Mouse (Mus musculus) embryonic facial prominence, embryonic 10.5 days (tissue): Measurements from ENCODE around the gene Prdm10. TPM values are rescaled to one million over a fixed set of nuclear protein-coding genes. Genes with fewer than 3 reads are reported as not detected.
A peak's percentile ranks its signal among the peaks of the same experiment; 100 is the strongest.

Experiments
- DNase-seq: peaks from one replicate; pipeline ENCODE4 v3.0.0-alpha.2; 2017; ENCODE audit warnings: low spot score
- H3K27ac ChIP-seq: fragments of 300-500 bp; sonication (generic); replicated peaks from 2 replicates; pipeline ENCODE4 v1.5.1; 2016; ENCODE audit warnings: mild to moderate bottlenecking
- H3K27me3 ChIP-seq: fragments of 300-500 bp; sonication (generic); replicated peaks from 2 replicates; pipeline ENCODE4 v1.6.1; 2016; ENCODE audit warnings: low read depth, mild to moderate bottlenecking; ENCODE audit not compliant: poor library complexity, severe bottlenecking
- H3K36me3 ChIP-seq: fragments of 300-500 bp; sonication (generic); replicated peaks from 2 replicates; pipeline ENCODE4 v1.6.1; 2016; ENCODE audit warnings: mild to moderate bottlenecking, moderate library complexity
- H3K4me1 ChIP-seq: fragments of 300-500 bp; sonication (generic); 2 replicates; pipeline ENCODE4 v1.6.1; 2016
- H3K4me3 ChIP-seq: fragments of 300-500 bp; sonication (generic); 2 replicates; pipeline ENCODE4 v1.5.1; 2016; ENCODE audit warnings: mild to moderate bottlenecking, moderate library complexity
- H3K9me3 ChIP-seq: fragments of 300-500 bp; sonication (generic); 2 replicates; pipeline ENCODE4 v1.6.1; 2016; ENCODE audit warnings: mild to moderate bottlenecking
- WGBS: fragments of 180-500 bp; shearing (Covaris S2); methylation state at CpG from one replicate; pipeline ENCODE4 v1.1.7; 2016; 5-methylcytosine and 5-hydroxymethylcytosine counted together
- polyA plus RNA-seq: library from polyadenylated mRNA; unstranded; fragments of >200 nt; fragmentation: Nextera tagmentation; extraction: Ambion mirVana; gene quantifications from 2 replicates; pipeline ENCODE4 v1.2.1, GENCODE M21; 2016

The Prdm10 gene
- polyA plus RNA-seq: 8.1 and 8.3 TPM in 2 replicates

- no peaks in the 10 kb centered on the region for H3K27me3 ChIP-seq
- H3K27ac ChIP-seq: peak within 1 kb of the TSS; percentile 100
- peaks cover 4% of the 10 kb centered on the region for H3K36me3 ChIP-seq
- WGBS: under 1% methylated on average over 45 of the region's 45 CpGs
- peak; percentile 96 for DNase-seq
- peaks cover 28% of the 10 kb centered on the region for H3K4me1 ChIP-seq
- H3K9me3 ChIP-seq: no peaks in the 10 kb centered on the region
- peak within 1 kb of the TSS; percentile 90 for H3K4me3 ChIP-seq
These were observed at the start of gene Prdm10 for GRCm38 (mm10) chr9:31280366-31281010. Prdm10 (plus strand) TSS chr9:31280538.

GRCm38 (mm10) chr9:31235030-31235429 lies 45.3 kb upstream of the Prdm10 start:
- WGBS: 79% methylated on average over 4 of the region's 4 CpGs
- peaks cover 10% of the 10 kb centered on the region for H3K4me1 ChIP-seq
- H3K36me3 ChIP-seq: no peaks in the 10 kb centered on the region
- H3K27ac ChIP-seq: no peak overlapping the region
- no peak overlapping the region for H3K4me3 ChIP-seq
- no peaks in the 10 kb centered on the region for H3K9me3 ChIP-seq
- no peak for DNase-seq
- H3K27me3 ChIP-seq: no peaks in the 10 kb centered on the region

GRCm38 (mm10) chr9:31235489-31235888 lies 44.8 kb upstream of the Prdm10 start:
- no peaks in the 10 kb centered on the region for H3K36me3 ChIP-seq
- no peaks in the 10 kb centered on the region for H3K9me3 ChIP-seq
- no peak overlapping the region for H3K27ac ChIP-seq
- DNase-seq: no peak
- H3K4me3 ChIP-seq: no peak overlapping the region
- WGBS: 88% methylated on average over 9 of the region's 9 CpGs
- H3K27me3 ChIP-seq: no peaks in the 10 kb centered on the region
- H3K4me1 ChIP-seq: peaks cover 10% of the 10 kb centered on the region

- 75% methylated on average over 5 of the region's 5 CpGs for WGBS
- DNase-seq: no peak
- Histone ChIP-seq H3K36me3 (no peaks in the 10 kb centered on the region), H3K27me3 (no peaks in the 10 kb centered on the region), H3K4me1 (peaks cover 10% of the 10 kb centered on the region), H3K27ac (no peak overlapping the region), H3K9me3 (no peaks in the 10 kb centered on the region), H3K4me3 (no peak overlapping the region)
These were observed 44.3 kb upstream of the Prdm10 start for GRCm38 (mm10) chr9:31236079-31236478.

- DNase-seq: no peak
- 88% methylated on average over 2 of the region's 2 CpGs for WGBS
- Histone ChIP-seq H3K27ac (no peak overlapping the region), H3K9me3 (no peaks in the 10 kb centered on the region), H3K4me3 (no peak overlapping the region), H3K4me1 (no peaks in the 10 kb centered on the region), H3K27me3 (no peaks in the 10 kb centered on the region), H3K36me3 (no peaks in the 10 kb centered on the region)
These were observed 41.8 kb upstream of the Prdm10 start for GRCm38 (mm10) chr9:31238526-31238925.

GRCm38 (mm10) chr9:31239551-31239950 lies 40.8 kb upstream of the Prdm10 start:
- no peak for DNase-seq
- Histone ChIP-seq H3K27me3 (no peaks in the 10 kb centered on the region), H3K36me3 (no peaks in the 10 kb centered on the region), H3K4me3 (no peak overlapping the region), H3K4me1 (no peaks in the 10 kb centered on the region), H3K27ac (no peak overlapping the region), H3K9me3 (no peaks in the 10 kb centered on the region)
- 94% methylated on average over 2 of the region's 2 CpGs for WGBS

- Histone ChIP-seq H3K36me3 (no peaks in the 10 kb centered on the region), H3K27ac (no peak overlapping the region), H3K9me3 (no peaks in the 10 kb centered on the region), H3K4me3 (no peak overlapping the region), H3K27me3 (no peaks in the 10 kb centered on the region), H3K4me1 (no peaks in the 10 kb centered on the region)
- DNase-seq: no peak
- WGBS: 88% methylated on average over 8 of the region's 8 CpGs
These were observed 39.7 kb upstream of the Prdm10 start for GRCm38 (mm10) chr9:31240522-31241207.

GRCm38 (mm10) chr9:31241208-31241699 lies 39.1 kb upstream of the Prdm10 start:
- no peak overlapping the region for H3K4me3 ChIP-seq
- no peak overlapping the region for H3K27ac ChIP-seq
- no peaks in the 10 kb centered on the region for H3K27me3 ChIP-seq
- peaks cover 1% of the 10 kb centered on the region; the same call in 1 of the 2 replicates for H3K4me1 ChIP-seq
- H3K36me3 ChIP-seq: no peaks in the 10 kb centered on the region
- H3K9me3 ChIP-seq: no peaks in the 10 kb centered on the region
- WGBS: 83% methylated on average over 7 of the region's 7 CpGs
- no peak for DNase-seq

GRCm38 (mm10) chr9:31243306-31243938 lies 36.9 kb upstream of the Prdm10 start:
- Histone ChIP-seq H3K36me3 (no peaks in the 10 kb centered on the region), H3K27me3 (no peaks in the 10 kb centered on the region), H3K9me3 (no peaks in the 10 kb centered on the region), H3K4me3 (no peak overlapping the region), H3K4me1 (peaks cover 7% of the 10 kb centered on the region; the same call in 1 of the 2 replicates), H3K27ac (no peak overlapping the region)
- no peak for DNase-seq
- WGBS: 79% methylated on average over 18 of the region's 18 CpGs

- no peaks in the 10 kb centered on the region for H3K36me3 ChIP-seq
- WGBS: 81% methylated on average over 5 of the region's 5 CpGs
- no peak for DNase-seq
These were observed 36.4 kb upstream of the Prdm10 start for GRCm38 (mm10) chr9:31243939-31244333.

GRCm38 (mm10) chr9:31245006-31245405 lies 35.3 kb upstream of the Prdm10 start:
- H3K27me3 ChIP-seq: no peaks in the 10 kb centered on the region
- WGBS: 94% methylated on average over 6 of the region's 6 CpGs
- no peaks in the 10 kb centered on the region for H3K9me3 ChIP-seq
- H3K27ac ChIP-seq: no peak overlapping the region
- H3K36me3 ChIP-seq: no peaks in the 10 kb centered on the region
- DNase-seq: no peak
- no peak overlapping the region for H3K4me3 ChIP-seq
- H3K4me1 ChIP-seq: peaks cover 7% of the 10 kb centered on the region; the same call in 1 of the 2 replicates

More at GRCm38 (mm10) chr9:31243939-31244333, 36.4 kb upstream of the Prdm10 start:
- Histone ChIP-seq H3K4me3 (no peak overlapping the region), H3K27me3 (no peaks in the 10 kb centered on the region), H3K27ac (no peak overlapping the region), H3K9me3 (no peaks in the 10 kb centered on the region), H3K4me1 (peaks cover 7% of the 10 kb centered on the region; the same call in 1 of the 2 replicates)

GRCm38 (mm10) chr9:31246421-31246820 lies 33.9 kb upstream of the Prdm10 start:
- no peak for DNase-seq
- no peak overlapping the region for H3K4me3 ChIP-seq
- no peak overlapping the region for H3K27ac ChIP-seq
- WGBS: 68% methylated on average over 6 of the region's 6 CpGs
- H3K9me3 ChIP-seq: no peaks in the 10 kb centered on the region
- no peaks in the 10 kb centered on the region for H3K36me3 ChIP-seq
- H3K4me1 ChIP-seq: peaks cover 7% of the 10 kb centered on the region; the same call in 1 of the 2 replicates
- H3K27me3 ChIP-seq: no peaks in the 10 kb centered on the region
